Mouse (Mus musculus) testis, adult 2 months (tissue): ENCODE measurements around the gene Fam171a1.

Experiments used
- CTCF ChIP-seq: fragments of 200-500 bp; IDR thresholded peaks from 2 replicates; pipeline ENCODE4 v1.5.1; 2012; ENCODE audit warnings: low read depth, mild to moderate bottlenecking, inconsistent platforms, low read length, moderate library complexity; ENCODE audit not compliant: control insufficient read depth, insufficient read depth, insufficient replicate concordance
- POLR2A ChIP-seq: fragments of 200-500 bp; IDR thresholded peaks from 2 replicates; pipeline ENCODE4 v1.6.1; 2012; ENCODE audit warnings: low read depth, mild to moderate bottlenecking, inconsistent platforms, low read length, moderate library complexity; ENCODE audit not compliant: control insufficient read depth

DNA sequence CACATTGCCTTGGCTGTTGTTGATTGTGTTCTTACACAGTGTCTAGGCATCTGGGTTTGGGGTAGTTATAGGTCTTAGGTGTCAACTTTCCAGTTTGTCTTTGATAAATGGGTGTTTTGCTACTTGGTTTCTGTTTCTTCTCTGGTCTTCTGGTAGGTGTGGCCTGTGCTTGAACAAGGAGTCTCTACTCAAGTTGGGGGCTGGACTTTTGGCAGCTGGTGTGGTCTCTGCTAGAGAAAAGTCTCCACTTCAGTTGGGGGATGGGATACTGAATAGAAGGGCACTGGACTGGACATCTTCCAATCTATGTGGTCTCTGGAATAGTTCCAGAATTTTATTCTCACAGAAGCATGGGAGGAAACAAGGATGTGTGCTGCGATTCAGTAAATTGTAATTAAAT is 44.9 kb upstream of the Fam171a1 start:
- TF ChIP-seq CTCF (no peak), POLR2A (no peak)
